Mouse (Mus musculus) left cerebral cortex, adult 9 months (tissue): ENCODE results near the gene Rtp3.
A peak's percentile ranks its signal among the peaks of the same experiment; 100 is the strongest.

Source experiments
- DNase-seq, 2 experiments: peaks; one replicate each; pipeline ENCODE4 v3.0.0; 2022; ENCODE audit warnings: low spot score in 2 of 2

Gene Rtp3

GRCm38 (mm10) chr9:110982351-110982750 lies 8.0 kb downstream of the Rtp3 start:
- DNase-seq: no peak

DNA sequence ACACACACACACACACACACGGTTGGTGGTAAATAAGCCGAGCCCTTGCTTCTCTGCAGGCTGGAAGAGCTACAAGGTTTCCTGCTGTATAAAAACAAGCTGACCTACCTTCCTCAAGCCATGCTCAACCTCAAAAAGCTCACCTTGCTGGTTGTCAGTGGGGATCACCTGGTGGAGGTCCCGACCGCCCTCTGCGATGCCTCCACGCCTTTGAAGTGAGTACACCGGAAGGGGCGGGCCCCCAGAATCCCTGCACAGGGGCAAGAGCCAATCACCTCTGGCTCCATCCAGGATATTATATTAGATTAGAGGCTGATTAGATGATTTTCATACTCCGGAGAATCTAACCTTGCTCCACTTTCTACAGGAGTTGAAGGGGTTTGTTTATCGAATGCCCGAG lies 11.0 kb downstream of the Rtp3 start:
- no peak for DNase-seq

- no peak for DNase-seq
Measured at GRCm38 (mm10) chr9:110965910-110966231, 24.5 kb downstream of the Rtp3 start.

DNA sequence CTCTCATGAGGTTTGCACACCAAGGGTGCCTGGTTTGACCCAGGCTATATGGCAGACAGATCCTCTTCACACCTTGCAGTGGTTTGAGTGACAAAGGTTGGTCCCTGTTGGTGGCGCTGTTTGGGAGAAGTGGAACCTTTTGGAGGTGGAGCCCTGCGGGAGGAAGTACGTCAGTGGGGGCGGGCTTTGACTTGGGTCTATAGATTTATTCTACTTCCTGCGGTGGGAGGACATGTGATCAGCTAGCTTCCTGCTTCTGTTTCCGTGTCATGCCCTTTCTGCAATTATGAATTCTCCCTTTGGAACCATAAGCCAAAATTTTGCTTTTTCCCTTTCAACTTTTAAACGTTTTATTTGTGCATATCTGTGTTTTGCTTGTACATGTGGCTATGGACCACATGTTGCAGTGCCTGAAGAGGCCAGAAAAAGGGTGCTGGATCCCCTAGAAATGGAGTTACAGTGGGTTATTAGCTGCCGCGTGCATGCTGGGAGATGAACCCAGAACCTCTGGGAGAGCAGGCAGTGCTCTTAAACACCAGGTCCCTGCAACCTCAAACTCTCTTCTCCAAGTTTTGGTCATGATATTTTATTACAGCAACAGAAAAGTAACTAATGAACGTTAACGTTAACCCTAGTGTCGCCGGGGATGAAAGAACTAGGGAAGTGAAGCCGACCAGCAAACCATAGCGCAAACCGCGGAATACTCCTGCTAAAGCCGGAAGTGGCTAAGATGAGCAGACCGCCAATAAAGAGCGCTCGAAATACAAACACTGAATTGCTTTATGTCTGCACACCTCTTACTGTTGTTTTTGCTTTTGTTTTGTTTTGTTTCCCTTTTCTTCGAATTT lies 25.1 kb downstream of the Rtp3 start:
- no peak for DNase-seq

GRCm38 (mm10) chr9:110963566-110964115 lies 26.7 kb downstream of the Rtp3 start:
- DNase-seq: no peak

GRCm38 (mm10) chr9:110961386-110961785 lies 29.0 kb downstream of the Rtp3 start:
- no peak for DNase-seq

GRCm38 (mm10) chr9:110960230-110961149 lies 29.9 kb downstream of the Rtp3 start:
- no peak for DNase-seq

DNA sequence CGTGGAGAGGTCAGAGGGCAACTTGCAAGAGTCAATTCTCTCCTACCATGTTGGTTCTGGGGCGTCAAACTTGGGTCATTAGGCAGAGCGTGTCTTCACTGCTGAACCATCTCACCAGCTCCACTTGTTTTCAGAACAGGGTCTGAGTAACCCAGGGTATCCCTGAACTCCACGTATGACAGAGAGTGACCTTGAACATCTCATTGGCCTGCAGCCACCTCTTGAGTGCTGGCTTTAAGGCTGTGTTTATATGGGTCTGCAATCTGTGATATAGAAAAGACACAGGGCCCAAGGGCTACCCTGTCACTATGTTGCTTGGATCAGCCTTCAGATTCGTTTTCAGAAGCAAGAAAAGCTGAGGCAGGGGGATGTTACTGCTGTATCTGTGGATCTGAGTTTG lies 30.7 kb downstream of the Rtp3 start:
- no peak for DNase-seq

DNA sequence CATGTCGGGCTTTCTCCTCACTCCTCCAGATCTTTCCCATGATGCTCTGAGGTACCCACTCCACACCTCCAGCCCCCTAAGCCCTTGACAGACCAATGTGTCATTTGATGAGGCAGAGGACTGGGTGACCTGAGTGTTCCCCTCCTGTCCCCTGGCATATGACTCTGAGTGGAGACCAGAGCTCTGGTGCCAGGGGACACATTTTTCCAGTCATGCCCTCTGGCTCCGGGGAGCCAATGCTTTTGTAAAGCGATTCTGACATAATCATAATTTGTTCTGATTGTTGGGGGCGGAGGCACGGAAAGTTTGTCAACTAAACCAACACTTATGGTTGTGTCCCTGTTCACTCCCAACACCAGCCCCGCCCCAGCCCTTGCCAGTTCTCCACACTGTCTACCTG lies 34.4 kb downstream of the Rtp3 start:
- DNase-seq: no peak

DNA sequence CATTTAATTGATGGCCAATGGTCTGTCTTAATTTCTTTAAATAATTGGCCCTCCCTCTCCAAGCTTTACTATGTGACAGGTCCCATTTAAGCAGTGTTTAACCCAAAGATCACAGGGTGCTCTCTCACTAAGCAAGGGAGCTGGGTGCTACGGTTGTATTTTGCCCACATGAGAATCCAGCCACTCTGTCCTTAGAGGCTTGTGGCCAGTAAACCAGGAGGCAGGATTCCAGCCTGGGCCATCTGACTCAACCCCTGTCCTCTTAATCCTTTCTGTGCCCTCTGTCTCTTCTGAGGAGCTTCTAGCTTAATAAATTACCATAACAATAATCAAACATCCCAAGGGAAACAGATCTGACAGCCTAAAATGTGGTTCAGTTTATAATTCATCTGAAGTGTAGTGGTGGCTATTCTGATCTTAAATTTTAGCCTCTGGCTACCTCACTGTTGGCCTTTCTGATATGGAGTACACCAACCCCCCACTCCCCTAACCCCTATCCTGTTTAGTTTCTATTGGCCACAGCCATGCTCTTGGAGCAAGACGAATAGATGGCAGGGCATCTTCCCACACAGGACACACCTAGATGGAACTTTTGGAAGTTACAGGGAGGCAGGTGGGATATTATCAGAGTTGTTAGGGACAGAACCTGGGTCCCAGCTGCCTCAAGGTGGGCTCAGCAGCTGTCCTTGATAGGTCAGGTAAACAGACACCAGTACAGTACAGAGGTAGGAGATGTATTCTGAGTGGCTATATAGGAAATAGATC lies 35.5 kb downstream of the Rtp3 start:
- no peak for DNase-seq

DNA sequence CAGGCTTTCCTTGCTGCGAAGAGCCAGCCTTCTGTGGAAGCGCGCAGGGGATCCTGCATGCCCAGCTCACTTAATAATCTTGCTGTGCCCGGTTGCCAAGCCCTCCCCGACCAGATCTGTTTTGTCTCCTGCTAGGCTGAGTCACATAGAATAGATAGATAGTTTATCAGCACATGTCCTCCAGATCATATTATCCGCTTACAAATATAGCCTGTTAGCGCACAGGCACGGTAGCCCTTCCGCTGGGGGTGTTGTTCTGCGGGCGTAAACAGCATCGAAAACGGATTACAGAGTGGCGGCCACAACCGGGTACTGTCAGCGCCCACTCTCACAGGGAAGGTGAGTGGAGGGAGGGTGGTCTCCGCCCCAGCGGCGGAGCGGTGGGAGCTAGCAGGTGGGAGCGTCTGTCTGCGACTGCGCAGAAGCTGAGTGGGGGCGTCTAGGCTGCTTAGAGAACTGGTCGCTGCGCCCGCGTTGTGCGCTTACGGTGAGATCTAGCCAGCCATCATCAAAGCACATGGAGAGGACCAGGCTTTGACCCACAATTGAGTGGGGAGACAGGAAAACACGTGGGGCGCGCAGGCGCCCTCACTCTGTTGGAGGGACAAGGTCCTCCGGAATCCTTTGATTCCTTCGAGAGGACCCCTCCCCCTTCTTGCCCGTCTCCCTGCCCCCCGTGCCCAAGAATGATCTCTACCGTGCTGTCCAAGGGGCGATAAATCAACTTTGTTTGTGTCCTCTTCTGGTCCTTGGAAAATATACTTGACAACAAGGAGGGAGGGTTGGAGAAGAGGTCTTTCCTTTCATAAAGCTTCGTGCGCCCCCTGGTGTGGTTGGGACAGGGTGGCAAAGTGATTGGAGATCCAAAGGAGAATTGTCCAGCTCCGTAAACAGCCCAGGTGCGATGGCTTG lies 36.6 kb downstream of the Rtp3 start:
- DNase-seq: peak in 1 of 2 experiments; percentile 76

GRCm38 (mm10) chr9:110952931-110953549 lies 37.3 kb downstream of the Rtp3 start:
- DNase-seq: no peak

GRCm38 (mm10) chr9:110952398-110952797 lies 38.0 kb downstream of the Rtp3 start:
- DNase-seq: no peak

DNA sequence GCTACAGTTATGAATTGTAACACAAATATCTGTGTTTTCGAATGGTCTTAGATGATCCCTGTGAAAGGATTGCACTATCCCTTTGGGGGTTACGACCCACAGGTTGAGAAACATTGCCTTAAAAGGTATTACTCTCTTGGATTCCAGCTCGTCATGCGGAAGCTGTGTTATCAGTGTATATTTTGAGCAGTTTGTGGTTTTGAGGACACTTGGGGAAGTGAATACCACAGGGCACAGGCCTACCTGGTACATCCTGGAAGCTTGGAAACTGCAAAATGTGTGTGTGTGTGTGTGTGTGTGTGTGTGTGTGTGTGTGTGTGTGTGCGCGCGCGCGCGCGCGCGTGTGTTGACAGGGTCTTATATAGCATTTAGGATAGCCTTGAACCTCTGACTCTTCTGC lies 38.5 kb downstream of the Rtp3 start:
- no peak for DNase-seq

GRCm38 (mm10) chr9:110951397-110951796 lies 39.0 kb downstream of the Rtp3 start, which contains the start of gene Lrrc2:
Gene Lrrc2, plus strand, starts transcription at chr9:110951545.
- DNase-seq: no peak

DNA sequence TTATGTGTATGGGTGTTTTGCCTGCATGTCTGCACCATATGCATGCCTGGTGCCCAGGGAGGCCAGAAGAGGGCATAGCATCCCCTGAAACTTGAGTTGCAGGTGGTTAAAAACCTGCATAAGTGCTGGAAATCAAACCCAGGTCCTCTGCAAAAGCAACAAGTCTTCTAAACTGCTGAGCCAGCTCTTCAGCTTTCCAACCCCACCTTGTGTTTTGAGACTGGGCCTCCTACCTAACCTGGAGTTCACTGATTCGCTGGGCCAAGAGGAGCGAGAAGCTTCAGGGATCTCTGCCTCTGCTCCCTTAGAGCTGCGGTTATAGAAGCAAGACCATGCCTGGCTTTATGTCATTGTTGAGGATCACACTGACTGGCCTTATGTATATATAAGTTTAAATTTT lies 40.3 kb downstream of the Rtp3 start:
- no peak for DNase-seq

GRCm38 (mm10) chr9:110948813-110949310 lies 41.5 kb downstream of the Rtp3 start:
- DNase-seq: no peak

DNA sequence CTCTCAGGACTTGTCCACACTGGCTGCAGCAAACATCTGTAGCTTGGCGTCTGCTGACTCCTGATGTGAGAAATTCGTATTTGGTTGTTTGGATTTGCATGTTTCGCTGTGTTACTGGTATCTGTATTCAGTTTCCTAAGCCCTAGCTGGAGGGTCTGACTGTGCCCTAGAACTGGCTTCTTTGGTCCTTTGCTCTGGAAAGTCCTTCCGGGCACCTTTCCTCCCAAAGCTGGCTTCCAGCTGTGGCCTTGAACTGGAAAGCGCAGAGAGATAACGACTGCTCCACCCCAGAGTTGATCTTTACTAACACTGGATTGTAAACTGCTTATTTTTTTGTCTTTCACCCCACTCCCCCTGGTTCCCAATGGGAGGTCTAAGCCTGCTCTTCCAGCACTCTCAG lies 42.5 kb downstream of the Rtp3 start:
- DNase-seq: no peak

- DNase-seq: no peak
Measured at GRCm38 (mm10) chr9:110947261-110947661, 43.1 kb downstream of the Rtp3 start.

- no peak for DNase-seq
Measured at GRCm38 (mm10) chr9:110946548-110947044, 43.8 kb downstream of the Rtp3 start.
